Mouse (Mus musculus) inflammation-experienced regulatory T-cells, adult 6 months (primary cell): Measurements from ENCODE around the gene Fxyd7. TPM values are rescaled to one million over a fixed set of nuclear protein-coding genes. Genes with fewer than 3 reads are reported as not detected.
A peak's percentile ranks its signal among the peaks of the same experiment; 100 is the strongest.

ENCODE experiments used
- ATAC-seq: one replicate; pipeline ENCODE4 v1.8.0; 2017
- polyA plus RNA-seq, 3 experiments: library from polyadenylated mRNA; unstranded; fragments of 100-300 nt; shearing (Covaris generic); gene quantifications; one replicate each; pipeline ENCODE4 v1.2.1; 2017

The Fxyd7 gene
- polyA plus RNA-seq, 3 experiments from 2014 or later: not detected

- peak; percentile 57 for ATAC-seq
Measured at GRCm38 (mm10) chr7:31000505-31001020, 50.7 kb downstream of the Fxyd7 start.

- no peak for ATAC-seq
Measured at GRCm38 (mm10) chr7:30996491-30996890, 54.8 kb downstream of the Fxyd7 start.

- no peak for ATAC-seq
Measured at GRCm38 (mm10) chr7:30993986-30994385, 57.3 kb downstream of the Fxyd7 start.

Other genes starting within 250 kb of the Fxyd7 start
- 1 to 10 TPM in 1 of 3 experiments, under 1 TPM in 2; 0.50 to 3.1 (median 0.82) TPM for gene Ffar2, start 227.7 kb downstream of the Fxyd7 start, polyA plus RNA-seq
- gene Ffar3, start 195.3 kb downstream of the Fxyd7 start, polyA plus RNA-seq: under 1 TPM in 1 of 3 experiments, not detected in 2; 0.27 TPM
- gene Ffar1, start 189.9 kb downstream of the Fxyd7 start, polyA plus RNA-seq: under 1 TPM in 2 of 3 experiments, not detected in 1; 0.17 to 0.20 TPM
- 10 to 100 TPM; 10.5 to 17.5 (median 12.3) TPM for gene Cd22, start 171.1 kb downstream of the Fxyd7 start, polyA plus RNA-seq
- gene Mag, start 136.6 kb downstream of the Fxyd7 start, polyA plus RNA-seq: not detected
- not detected for gene Hamp2, start 126.8 kb downstream of the Fxyd7 start, polyA plus RNA-seq
- not detected for gene Hamp, start 107.4 kb downstream of the Fxyd7 start, polyA plus RNA-seq
- gene Usf2, start 94.7 kb downstream of the Fxyd7 start, polyA plus RNA-seq: 10 to 100 TPM in 2 of 3 experiments, 1 to 10 TPM in 1; 8.8 to 18.8 (median 13.6) TPM
- 1 to 10 TPM; 1.1 to 2.1 (median 1.4) TPM for gene Lsr, start 78.0 kb downstream of the Fxyd7 start, polyA plus RNA-seq
- gene Fam187b, start 77.7 kb downstream of the Fxyd7 start, polyA plus RNA-seq: 1 to 10 TPM in 1 of 3 experiments, under 1 TPM in 2; 0.55 to 1.0 (median 0.96) TPM
- gene Fxyd5, start 9.0 kb downstream of the Fxyd7 start, polyA plus RNA-seq: 1,000 to 10,000 TPM; 1,847 to 2,152 (median 2,080) TPM
- under 1 TPM in 1 of 3 experiments, not detected in 2; 0.85 TPM for gene Fxyd1, start 5.7 kb upstream of the Fxyd7 start, polyA plus RNA-seq
- under 1 TPM in 2 of 3 experiments, not detected in 1; 0.09 to 0.13 TPM for gene Lgi4, start 7.9 kb upstream of the Fxyd7 start, polyA plus RNA-seq
- under 1 TPM in 1 of 3 experiments, not detected in 2; 0.18 TPM for gene Fxyd3, start 25.2 kb upstream of the Fxyd7 start, polyA plus RNA-seq
- gene Hpn, start 63.8 kb upstream of the Fxyd7 start, polyA plus RNA-seq: 10 to 100 TPM in 1 of 3 experiments, 1 to 10 TPM in 2; 3.1 to 11.0 (median 8.1) TPM
- gene Scn1b, start 75.5 kb upstream of the Fxyd7 start, polyA plus RNA-seq: under 1 TPM in 1 of 3 experiments, not detected in 2; 0.30 TPM
- 100 to 1,000 TPM in 1 of 3 experiments, 10 to 100 TPM in 2; 70.7 to 113 (median 98.7) TPM for gene Gramd1a, start 104.4 kb upstream of the Fxyd7 start, polyA plus RNA-seq
- gene Scgb2b2, start 239.0 kb upstream of the Fxyd7 start, polyA plus RNA-seq: not detected
- not detected for gene Scgb1b2, start 240.4 kb upstream of the Fxyd7 start, polyA plus RNA-seq